Mouse (Mus musculus) heart, postnatal 0 days (tissue): ENCODE data around the gene Atp6v0c.

Experiments used
- CTCF ChIP-seq: IDR thresholded peaks from 2 replicates; pipeline ENCODE4 v1.5.1; 2016; ENCODE audit warnings: antibody characterized with exemption, control low read depth, low read depth
- EP300 ChIP-seq: IDR thresholded peaks from 2 replicates; pipeline ENCODE4 v1.6.1; 2016; ENCODE audit warnings: antibody characterized with exemption, low read depth

DNA sequence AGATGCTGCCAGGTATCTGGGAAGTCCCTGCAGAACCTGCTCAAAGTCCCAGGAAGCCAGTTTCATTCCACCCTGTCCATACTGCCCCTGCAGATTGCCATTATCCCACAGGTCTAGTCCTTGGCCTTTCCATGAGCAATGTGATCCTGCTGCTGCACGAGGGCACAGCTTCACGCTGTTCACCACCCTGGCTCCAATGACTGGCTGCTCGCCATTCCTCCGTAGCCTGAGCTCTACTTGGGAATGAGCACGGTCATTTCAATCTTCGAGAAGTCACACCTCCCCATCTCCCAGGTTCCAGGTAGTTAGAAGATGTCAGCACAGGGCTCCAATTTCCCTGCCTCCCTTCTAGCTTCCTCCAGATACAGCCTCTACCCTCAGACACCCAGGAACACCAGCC, 12.4 kb downstream of the Atp6v0c start:
- TF ChIP-seq CTCF (no peak), EP300 (no peak)
